Mouse (Mus musculus): Measurements from ENCODE around the gene Slc25a34.

DNA sequence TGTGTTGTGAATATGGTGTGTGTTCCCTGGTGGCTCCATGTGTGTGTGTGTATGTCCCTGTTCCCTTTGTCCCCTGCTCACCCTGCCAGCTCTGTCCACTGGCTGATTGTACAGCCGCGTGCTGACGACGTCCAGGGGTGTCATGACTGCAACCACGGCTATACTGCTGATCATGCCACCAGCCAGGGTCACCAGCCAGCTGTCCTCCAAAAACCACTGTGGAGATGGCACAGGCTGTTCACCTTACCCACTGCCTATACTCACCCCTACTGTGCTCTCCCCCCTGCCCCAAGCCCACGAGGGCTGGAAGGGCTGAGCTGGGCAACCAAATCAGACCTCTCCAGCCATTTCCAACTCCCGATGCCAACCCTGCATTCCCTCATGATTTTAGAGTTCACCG, 2.3 kb downstream of the Slc25a34 start:
- TF ChIP-seq EP300 (IDR thresholded peaks at IDR 0.05), result no peak
- no peak for TF ChIP-seq CTCF (IDR thresholded peaks at IDR 0.05)
